Mouse (Mus musculus): ENCODE data around the gene Eci2.
"Not testable (repeated sequence)": the region's sequence is repeated elsewhere in the genome, so short reads cannot be mapped to it uniquely, and the experiment has no call there.

The Eci2 gene

DNA sequence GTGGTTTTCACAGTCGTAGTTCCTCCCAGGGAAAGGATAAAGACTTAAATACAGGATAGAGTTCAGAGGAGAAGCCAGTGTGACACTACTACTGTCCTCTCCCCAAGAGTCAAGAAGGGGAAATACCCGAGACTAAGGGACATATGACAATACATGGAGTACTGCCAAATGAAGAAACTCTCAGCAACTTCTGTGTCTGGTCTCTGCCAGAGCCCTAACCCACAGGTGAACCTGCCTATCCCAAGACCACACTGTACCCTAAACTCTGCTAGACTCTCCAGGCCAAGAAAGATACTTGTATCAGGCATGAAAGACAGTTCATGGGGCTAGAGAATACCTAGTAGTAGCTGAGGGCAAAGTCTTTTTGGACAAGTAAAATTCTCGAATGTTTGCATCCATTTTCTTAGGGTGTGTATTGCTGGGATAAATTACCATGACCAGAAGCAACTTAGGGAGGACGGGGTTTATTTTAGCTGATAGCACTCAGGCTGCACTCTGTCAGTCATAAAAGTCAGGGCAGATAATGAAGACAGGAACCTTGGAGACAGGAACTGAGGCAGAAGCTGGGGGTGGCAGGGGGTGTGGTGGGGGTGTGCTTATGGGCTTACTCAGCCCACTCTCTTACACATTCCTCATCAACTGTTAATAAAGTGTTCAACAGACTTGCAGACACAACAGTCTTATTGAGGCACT is 35.2 kb downstream of the Eci2 start:
- no peak for DNase-seq (ENCODE audit: low read depth, low spot score)

DNA sequence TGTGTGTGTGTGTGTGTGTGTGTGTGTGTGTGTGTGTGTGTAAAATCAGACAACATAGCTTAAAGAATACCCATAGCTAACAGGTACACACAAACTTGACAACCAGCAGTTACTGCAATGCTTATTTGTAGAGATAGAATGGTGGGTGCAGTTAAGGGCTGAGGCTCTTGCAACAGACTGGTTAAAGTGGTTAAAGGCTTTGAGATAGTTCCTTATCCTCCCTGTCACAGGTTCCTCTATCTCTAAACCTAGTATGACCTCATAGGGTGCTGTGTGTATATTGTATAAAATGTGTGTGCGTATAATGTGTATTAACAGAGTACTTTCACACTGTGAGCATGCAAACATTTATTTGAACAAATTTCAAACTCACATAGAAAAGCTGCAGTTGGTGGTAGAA is 43.4 kb downstream of the Eci2 start:
- not testable (repeated sequence) for DNase-seq (ENCODE audit: low read depth, low spot score)

DNA sequence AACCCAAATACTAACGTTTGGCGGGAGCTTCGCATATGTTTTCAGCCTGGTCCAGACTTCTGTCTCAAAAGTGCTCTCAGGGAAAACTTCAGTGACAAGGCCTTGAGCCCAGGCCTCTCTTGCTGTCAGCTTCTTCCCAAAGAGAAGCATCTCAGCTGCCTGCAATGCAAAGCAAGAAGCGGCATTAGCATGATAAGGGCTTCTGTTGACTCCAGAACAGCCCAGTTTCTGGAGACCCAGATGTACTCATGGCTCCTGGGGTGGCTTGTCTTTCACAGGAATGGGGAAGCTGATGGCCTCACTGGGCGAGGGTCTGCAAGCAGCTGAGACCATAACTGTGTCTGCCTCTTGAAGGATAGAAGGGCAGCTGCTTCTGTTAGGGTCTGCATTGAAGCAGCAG is 48.3 kb downstream of the Eci2 start:
- DNase-seq (ENCODE audit: low read depth, low spot score): not testable (repeated sequence)

DNA sequence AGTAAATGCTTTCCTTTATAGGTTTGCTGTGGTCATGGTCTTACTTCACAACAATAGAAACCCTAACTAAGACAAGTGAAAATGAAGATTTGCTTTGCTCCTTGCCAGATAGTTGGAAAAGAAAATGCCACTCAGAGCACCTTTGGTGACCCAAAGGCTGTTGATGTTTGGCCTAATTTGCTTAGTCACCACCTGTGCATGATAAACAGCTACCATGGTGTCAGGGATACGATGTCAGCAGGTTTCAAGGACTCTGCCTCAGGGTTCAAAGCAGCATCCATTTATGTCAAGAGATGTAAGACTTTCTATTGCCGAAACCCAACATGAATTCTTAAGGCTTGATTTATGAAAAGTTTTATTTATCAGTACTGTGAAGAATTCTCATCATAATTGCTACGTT is 49.5 kb downstream of the Eci2 start:
- DNase-seq (ENCODE audit: low read depth, low spot score): no peak

DNA sequence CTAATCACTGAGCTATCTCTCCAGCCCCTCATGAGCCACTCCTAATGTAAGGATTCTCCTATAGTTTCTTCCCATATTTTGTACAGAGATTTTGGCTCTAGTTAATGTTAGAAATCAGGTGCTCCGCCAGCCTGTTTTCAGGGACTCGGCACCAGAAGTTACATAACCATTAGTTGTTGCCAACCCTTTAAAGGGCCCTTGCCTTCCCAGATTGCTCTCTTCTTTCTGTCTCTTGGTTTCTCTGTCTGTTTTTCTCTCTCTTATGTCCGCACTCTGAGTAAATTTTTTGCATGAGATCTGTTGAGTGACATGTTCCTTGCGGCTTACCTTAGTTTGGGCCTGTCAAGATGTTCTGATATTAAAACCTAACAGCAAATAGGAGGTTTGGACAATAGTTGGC is 50.8 kb downstream of the Eci2 start:
- DNase-seq (ENCODE audit: low read depth, low spot score): no peak

DNA sequence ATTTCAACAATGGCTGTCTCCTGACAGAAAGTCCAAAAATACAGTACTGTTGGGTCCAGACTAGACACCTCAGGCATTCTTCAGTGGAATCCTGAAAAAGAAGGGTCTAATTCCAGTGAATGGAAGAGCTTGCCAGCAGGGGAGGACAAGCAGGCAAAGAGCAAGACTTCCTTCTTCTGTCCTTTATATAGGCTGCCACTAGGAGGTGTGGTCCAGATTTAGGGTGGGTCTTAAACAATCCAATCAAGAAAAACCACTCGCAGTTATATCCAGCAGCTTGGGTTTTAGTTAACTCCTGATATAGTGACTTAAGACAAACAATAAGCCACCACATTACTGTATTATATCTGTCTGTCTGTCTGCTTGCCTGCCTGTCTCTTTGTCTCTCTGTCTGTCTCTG is 53.1 kb downstream of the Eci2 start:
- DNase-seq (ENCODE audit: low read depth, low spot score): no peak

DNA sequence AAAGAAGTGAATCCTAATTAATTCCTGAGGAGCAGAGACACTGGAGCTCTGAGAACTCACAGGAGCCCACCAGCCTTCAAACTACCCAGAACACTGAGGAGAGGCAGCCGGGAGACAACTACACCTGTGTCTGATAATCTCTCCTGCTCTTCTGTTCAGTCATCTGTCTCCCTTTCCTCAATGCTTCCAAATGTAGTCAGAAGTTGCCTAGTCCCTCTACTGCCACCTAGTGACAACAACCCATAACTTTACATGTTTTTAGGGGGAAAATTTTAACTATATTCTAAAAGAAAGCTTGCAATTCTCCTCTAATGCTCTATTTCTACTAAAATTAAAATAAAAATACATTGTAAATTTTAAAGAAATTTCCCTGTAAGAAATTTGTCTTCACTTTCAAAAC is 53.7 kb downstream of the Eci2 start:
- peak; percentile 52 for DNase-seq (ENCODE audit: low read depth, low spot score)

DNA sequence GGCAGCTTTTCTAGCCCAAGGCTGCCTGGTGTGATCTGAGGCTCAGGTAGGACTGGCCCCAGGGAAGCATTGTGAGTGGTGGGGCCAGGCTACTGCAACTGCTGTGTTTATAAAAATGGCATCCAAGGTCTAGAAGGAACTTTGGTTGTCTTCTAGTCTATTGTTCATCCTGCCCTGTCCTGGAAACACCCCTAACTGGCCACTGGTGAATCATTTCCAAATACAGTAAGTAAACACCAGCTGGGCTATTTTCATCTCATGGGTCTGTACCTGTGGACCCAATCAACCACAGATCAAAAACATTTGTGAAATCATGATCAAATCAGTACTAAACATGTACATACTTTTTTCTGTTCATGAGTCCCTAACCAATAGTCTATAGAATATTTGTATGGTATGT is 54.4 kb downstream of the Eci2 start:
- not testable (repeated sequence) for DNase-seq (ENCODE audit: low read depth, low spot score)

DNA sequence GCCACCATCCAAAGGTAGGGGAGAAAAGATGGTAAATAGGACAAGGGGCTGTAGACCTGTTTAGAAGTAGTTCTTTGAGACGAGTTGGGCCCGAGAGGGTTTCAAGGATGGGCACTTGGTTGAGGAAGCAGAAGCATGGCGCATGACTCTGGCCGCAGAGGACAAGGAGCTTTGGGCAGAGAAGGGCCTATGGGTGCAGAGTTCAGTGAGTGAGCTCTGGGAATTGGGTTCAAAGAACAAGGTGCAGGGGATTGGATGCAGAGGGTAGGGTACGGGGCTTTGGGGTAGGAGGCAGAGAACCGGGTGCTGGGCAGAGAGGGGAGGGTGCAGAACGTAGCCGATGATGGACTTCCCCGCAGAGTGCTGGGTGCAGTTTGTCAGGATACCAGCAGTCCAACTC is 61.2 kb downstream of the Eci2 start:
- DNase-seq (ENCODE audit: low read depth, low spot score): not testable (repeated sequence)

DNA sequence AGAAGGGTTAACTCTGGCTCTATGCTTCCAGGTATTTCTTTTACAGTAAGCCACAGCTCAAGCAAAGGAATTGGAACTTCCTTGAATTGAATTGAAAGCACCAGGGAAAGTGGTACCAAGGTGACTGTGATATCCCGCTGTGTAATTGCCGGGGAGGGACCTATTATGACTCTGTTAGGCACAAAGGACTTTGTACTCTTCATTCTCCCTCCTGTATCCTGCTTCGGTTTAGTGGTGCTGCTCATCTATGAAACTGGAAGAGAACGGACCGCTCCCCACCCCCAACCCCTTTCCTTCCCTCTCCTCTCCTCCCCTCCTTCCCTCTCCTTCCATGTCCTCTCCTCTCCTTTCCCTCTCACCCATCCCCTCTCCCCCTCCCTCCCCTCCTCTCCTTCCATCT is 62.0 kb downstream of the Eci2 start:
- no peak for DNase-seq (ENCODE audit: low read depth, low spot score)

DNA sequence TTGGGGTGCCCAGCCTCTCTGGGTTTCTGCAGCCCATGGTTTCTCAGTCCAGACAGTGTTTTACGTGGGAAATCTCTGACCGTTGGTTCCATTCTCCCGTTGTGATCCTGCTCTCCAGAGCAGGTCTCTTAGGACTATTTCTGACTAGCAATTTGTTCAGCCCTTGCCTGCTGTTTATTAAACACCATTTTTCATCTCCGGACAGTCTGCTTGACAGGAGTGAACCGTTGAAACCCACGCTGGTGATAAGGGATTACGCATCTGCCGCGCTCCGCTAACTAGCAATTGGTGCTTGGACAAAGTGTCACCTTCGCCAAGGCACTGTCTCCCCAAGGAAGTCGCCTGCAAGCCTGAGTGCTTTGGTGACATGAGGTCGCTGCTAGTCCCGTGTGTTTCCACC is 62.5 kb downstream of the Eci2 start:
- DNase-seq (ENCODE audit: low read depth, low spot score): no peak

DNA sequence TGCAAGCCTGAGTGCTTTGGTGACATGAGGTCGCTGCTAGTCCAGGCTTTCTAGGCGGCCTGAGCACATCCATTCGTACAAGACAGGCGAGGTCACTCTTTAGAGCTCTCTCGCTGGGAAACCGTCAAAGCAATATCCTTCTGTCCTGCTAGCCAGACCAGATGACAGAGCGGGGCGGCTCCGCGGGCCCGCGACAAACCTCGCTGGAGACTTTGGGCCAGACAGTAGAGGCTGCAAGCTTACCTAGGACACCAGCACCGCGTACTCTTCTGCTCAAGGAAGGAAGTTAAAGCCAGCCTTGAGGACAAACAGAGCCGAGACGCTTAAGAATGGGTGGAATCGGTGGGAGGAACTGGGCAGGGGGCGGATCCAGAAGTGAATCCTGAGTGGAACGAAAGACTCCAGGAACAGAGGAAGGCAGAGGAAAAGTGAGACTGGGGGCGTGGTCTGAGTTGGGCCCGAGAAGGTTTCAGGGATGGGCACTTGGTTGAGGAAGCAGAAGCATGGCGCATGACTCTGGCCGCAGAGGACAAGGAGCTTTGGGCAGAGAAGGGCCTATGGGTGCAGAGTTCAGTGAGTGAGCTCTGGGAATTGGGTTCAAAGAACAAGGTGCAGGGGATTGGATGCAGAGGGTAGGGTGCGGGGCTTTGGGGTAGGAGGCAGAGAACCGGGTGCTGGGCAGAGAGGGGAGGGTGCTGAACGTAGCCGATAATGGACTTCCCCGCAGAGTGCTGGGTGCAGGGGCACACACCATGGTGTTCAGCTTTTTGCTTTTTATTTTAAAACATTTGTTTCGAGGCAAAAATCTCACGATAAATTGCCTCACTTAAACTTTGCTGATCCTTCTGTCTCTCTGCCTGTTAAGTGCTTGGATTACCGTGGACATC is 63.1 kb downstream of the Eci2 start, which contains the start of gene Eci3:
Eci3 (minus strand) TSS at position 300 of the 887 bp plus-strand sequence.
- DNase-seq (ENCODE audit: low read depth, low spot score): peak; percentile 8

DNA sequence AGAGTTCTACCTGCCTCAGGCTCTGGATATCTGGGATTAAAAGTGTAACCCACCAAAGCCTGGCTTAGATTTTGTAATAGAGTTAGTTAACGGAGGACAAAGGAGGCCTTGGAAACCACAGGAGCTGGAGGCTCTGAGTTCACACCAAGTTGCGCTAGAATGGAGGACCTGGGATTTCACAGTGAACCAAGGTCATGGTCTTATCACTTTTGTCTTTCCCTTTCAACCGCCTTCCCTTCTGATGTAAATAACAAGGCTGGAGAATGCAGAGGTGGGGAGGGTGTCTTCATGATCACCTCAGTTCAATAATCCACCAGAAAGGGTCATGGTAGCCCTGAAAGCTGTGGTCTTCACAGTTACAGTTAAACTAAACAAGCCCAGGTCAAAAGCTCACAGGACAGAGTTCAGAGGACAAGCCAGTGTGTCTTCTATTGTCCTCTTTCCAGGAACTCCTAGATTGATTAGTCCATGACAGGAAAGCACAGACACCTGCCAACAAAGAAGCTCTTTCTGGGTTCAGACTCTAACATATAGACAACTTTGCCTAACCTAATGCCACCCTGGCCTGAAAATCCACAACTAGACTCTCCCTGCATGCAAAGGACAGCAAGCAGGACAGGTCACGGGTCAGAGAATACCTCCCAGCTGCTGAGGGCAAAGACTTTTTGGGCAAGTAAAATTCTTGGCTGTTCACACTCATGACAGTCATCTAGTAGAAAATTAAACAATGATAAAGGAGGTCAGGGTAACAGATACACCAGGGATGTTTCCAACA is 65.7 kb downstream of the Eci2 start:
- no peak for DNase-seq (ENCODE audit: low read depth, low spot score)

DNA sequence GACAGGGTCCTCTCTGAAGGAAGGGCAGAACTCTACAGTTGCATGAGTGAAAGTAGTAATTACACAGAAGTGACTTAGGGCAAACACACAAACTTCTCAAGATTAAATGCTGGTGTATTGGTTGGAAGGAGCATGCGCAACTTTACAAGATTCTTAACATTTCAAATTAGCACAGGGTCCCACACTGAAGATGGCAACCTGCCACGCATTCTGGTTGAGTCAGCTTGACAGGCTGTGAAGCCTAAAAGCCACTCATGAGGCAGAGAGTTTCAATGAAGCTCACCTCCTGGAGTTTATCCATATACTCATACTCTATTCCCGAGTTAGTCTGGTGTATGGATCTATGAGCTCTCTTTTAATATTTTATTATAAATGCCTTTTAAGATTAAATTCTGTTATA is 68.7 kb downstream of the Eci2 start:
- not testable (repeated sequence) for DNase-seq (ENCODE audit: low read depth, low spot score)

DNA sequence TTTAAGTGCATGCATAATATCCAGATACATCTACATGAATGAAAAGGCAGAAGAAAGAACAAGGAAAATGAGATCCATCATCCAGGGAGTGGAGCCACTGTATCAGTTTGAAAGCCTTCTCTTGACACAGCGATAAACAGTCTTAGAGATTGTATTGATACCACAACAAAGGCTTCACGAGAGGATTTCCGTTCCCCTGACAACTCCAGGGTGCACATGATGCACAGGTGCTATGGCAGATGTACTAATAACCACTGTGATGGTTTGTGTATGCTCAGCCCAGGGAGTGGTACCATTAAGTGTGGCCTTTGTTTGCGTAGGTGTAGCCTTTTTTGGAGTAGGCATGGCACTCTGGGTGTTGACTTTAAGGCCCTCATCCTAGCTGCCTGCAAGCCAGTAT is 70.0 kb downstream of the Eci2 start:
- no peak for DNase-seq (ENCODE audit: low read depth, low spot score)

DNA sequence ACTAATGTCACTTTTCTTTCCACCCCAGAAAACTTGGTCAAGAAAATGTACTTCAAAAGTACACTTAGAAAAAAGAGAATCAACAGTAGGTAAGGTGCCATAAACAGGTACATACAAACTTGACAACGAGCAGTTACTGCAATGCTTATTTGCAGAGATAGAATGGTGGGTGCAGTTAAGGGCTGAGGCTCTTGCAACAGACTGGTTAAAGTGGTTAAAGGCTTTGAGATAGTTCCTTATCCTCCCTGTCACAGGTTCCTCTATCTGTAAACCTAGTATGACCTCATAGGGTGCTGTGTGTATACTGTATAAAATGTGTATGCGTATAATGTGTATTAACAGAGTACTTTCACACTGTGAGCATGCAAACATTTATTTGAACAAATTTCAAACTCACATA is 75.5 kb downstream of the Eci2 start:
- DNase-seq (ENCODE audit: low read depth, low spot score): not testable (repeated sequence)

DNA sequence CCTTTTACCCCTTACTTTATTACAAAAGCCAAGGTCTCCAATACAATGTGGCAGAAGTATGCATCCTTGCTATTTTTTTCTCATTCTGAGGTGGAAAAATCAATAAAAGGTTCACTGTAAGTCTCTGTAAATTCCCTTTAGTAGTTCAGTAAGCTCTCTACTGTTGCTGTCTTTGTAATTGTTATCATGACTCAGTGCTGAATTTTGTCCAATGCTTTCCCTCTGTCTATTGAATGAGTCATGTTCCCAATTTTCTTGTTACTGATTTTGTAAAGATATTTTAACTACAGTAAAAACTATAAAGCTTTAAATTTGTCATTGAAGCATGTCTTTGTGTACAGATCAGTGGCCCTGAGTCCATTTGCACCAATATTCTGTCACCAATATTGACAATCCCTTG is 84.5 kb downstream of the Eci2 start:
- peak; percentile 65 for DNase-seq (ENCODE audit: low read depth, low spot score)

DNA sequence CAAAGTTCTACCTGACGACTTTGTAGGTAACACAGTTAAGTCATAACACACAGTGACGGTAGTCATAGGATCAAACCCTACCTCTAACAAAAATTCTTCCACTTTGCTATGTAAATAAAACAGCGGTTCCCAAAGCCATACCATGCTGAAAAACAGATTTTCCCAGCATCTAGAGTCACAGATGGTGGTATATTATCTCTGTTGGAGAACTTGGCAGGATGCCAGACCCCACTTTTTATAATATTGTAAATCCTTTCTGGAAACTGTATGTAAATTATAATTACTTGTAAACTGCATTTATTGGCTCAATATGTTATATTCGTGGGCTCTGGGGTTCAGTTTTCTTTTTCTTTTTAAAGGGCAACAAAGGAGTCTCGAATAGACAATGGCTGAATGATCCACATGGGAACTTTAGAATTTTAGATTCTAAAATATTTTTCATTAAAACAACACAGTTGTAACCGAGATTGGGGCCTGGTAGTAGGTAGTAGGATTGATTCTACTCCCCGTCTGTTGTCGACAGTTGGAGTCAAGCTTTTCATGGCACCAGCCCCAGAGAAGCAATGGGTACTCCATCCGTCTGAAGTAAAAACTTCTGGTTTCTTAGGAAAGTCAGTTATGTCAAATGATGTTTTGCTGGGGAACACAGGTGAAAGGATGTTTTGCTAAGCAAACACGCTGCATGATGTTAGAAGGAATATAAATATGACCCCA is 91.8 kb downstream of the Eci2 start:
- peak; percentile 34 for DNase-seq (ENCODE audit: low read depth, low spot score)
